Mouse (Mus musculus) splenic B cell, adult 2 months (primary cell): ENCODE results near the gene Fmo3.

ENCODE experiments used
- DNase-seq: peaks from one replicate; pipeline ENCODE4 v3.0.0-alpha.2; 2011; ENCODE audit warnings: low read depth, low spot score
- H3K27me3 ChIP-seq: 2 replicates; pipeline ENCODE4 v1.6.1; 2012; ENCODE audit warnings: mild to moderate bottlenecking, low read length, moderate library complexity, mixed read lengths; ENCODE audit not compliant: control insufficient read depth, poor library complexity, insufficient read depth, severe bottlenecking
- H3K36me3 ChIP-seq: 2 replicates; pipeline ENCODE4 v1.6.1; 2012; ENCODE audit warnings: mild to moderate bottlenecking, low read length, moderate library complexity, mixed read lengths; ENCODE audit not compliant: control insufficient read depth, poor library complexity, insufficient read depth, severe bottlenecking

Gene Fmo3

GRCm38 (mm10) chr1:162938696-162939351, 45.5 kb downstream of the Fmo3 start:
- no peaks in the 10 kb centered on the region for H3K27me3 ChIP-seq
- DNase-seq: no peak
- H3K36me3 ChIP-seq: no peaks in the 10 kb centered on the region

- Histone ChIP-seq H3K36me3 (no peaks in the 10 kb centered on the region), H3K27me3 (no peaks in the 10 kb centered on the region)
- no peak for DNase-seq
Observed at GRCm38 (mm10) chr1:162937970-162938695, 46.2 kb downstream of the Fmo3 start.

GRCm38 (mm10) chr1:162937415-162937814, 46.9 kb downstream of the Fmo3 start, which contains the start of gene Fmo6:
TSS of gene Fmo6 (minus strand) at chr1:162937515.
- Histone ChIP-seq H3K36me3 (no peaks in the 10 kb centered on the region), H3K27me3 (no peaks in the 10 kb centered on the region)
- DNase-seq: no peak

- no peak for DNase-seq
- Histone ChIP-seq H3K36me3 (no peaks in the 10 kb centered on the region), H3K27me3 (no peaks in the 10 kb centered on the region)
Observed at GRCm38 (mm10) chr1:162934374-162935012, 49.8 kb downstream of the Fmo3 start.

- H3K36me3 ChIP-seq: no peaks in the 10 kb centered on the region
- no peaks in the 10 kb centered on the region for H3K27me3 ChIP-seq
- no peak for DNase-seq
Observed at GRCm38 (mm10) chr1:162932386-162932785, 51.9 kb downstream of the Fmo3 start.

- Histone ChIP-seq H3K27me3 (no peaks in the 10 kb centered on the region), H3K36me3 (no peaks in the 10 kb centered on the region)
- DNase-seq: no peak
Observed at GRCm38 (mm10) chr1:162931880-162932279, 52.4 kb downstream of the Fmo3 start.

- Histone ChIP-seq H3K36me3 (no peaks in the 10 kb centered on the region), H3K27me3 (no peaks in the 10 kb centered on the region)
- no peak for DNase-seq
Observed at GRCm38 (mm10) chr1:162931310-162931875, 52.9 kb downstream of the Fmo3 start.

GRCm38 (mm10) chr1:162930631-162931030, 53.7 kb downstream of the Fmo3 start:
- Histone ChIP-seq H3K36me3 (no peaks in the 10 kb centered on the region), H3K27me3 (no peaks in the 10 kb centered on the region)
- DNase-seq: no peak

- no peak for DNase-seq
- Histone ChIP-seq H3K36me3 (no peaks in the 10 kb centered on the region), H3K27me3 (no peaks in the 10 kb centered on the region)
Observed at GRCm38 (mm10) chr1:162929146-162929545, 55.2 kb downstream of the Fmo3 start.

GRCm38 (mm10) chr1:162925121-162925520, 59.2 kb downstream of the Fmo3 start:
- no peaks in the 10 kb centered on the region for H3K27me3 ChIP-seq
- no peaks in the 10 kb centered on the region for H3K36me3 ChIP-seq
- DNase-seq: no peak

GRCm38 (mm10) chr1:162916661-162917060, 67.7 kb downstream of the Fmo3 start:
- no peak for DNase-seq
- H3K36me3 ChIP-seq: no peaks in the 10 kb centered on the region
- no peaks in the 10 kb centered on the region for H3K27me3 ChIP-seq

- Histone ChIP-seq H3K27me3 (no peaks in the 10 kb centered on the region), H3K36me3 (no peaks in the 10 kb centered on the region)
- DNase-seq: no peak
Observed at GRCm38 (mm10) chr1:162914932-162915556, 69.3 kb downstream of the Fmo3 start.

- no peaks in the 10 kb centered on the region for H3K27me3 ChIP-seq
- no peaks in the 10 kb centered on the region for H3K36me3 ChIP-seq
- no peak for DNase-seq
Observed at GRCm38 (mm10) chr1:162912085-162912484, 72.2 kb downstream of the Fmo3 start.
